Mouse (Mus musculus) forebrain, embryonic 11.5 days (tissue): ENCODE data around the gene Gmppa. TPM values are rescaled to one million over a fixed set of nuclear protein-coding genes. Genes with fewer than 3 reads are reported as not detected.

ENCODE experiments used
- ATAC-seq: fragments of 200-750 bp; cut with Nextera tagmentation; replicated peaks from 2 replicates; pipeline ENCODE4 v1.8.0; 2017; ENCODE audit warnings: moderate TSS enrichment; ENCODE audit not compliant: low FRiP score
- DNase-seq: peaks from one replicate; pipeline ENCODE4 v3.0.0-alpha.2; 2017; ENCODE audit warnings: low spot score
- H3K27ac ChIP-seq: fragments of 300-500 bp; sonication (generic); 2 replicates; pipeline ENCODE4 v1.5.1; 2014; ENCODE audit warnings: low read depth, low read length
- H3K27me3 ChIP-seq: fragments of 300-500 bp; sonication (generic); 2 replicates; pipeline ENCODE4 v1.6.1; 2014; ENCODE audit warnings: mild to moderate bottlenecking, low read length, mixed read lengths; ENCODE audit not compliant: control insufficient read depth, insufficient read depth
- H3K36me3 ChIP-seq: fragments of 300-500 bp; sonication (generic); 2 replicates; pipeline ENCODE4 v1.6.1; 2014; ENCODE audit warnings: mild to moderate bottlenecking, low read length, moderate library complexity, mixed read lengths; ENCODE audit not compliant: control insufficient read depth, insufficient read depth
- H3K4me1 ChIP-seq: fragments of 300-500 bp; sonication (generic); replicated peaks from 2 replicates; pipeline ENCODE4 v1.6.1; 2014; ENCODE audit warnings: low read length, mixed read lengths; ENCODE audit not compliant: control insufficient read depth, insufficient read depth
- H3K4me2 ChIP-seq: fragments of 300-500 bp; sonication (generic); 2 replicates; pipeline ENCODE4 v1.6.1; 2014; ENCODE audit warnings: low read depth, mild to moderate bottlenecking, low read length, moderate library complexity, mixed read lengths; ENCODE audit not compliant: severe bottlenecking
- H3K4me3 ChIP-seq: fragments of 300-500 bp; sonication (generic); 2 replicates; pipeline ENCODE4 v1.5.1; 2014; ENCODE audit warnings: low read depth, low read length
- H3K9ac ChIP-seq: fragments of 300-500 bp; sonication (generic); 2 replicates; pipeline ENCODE4 v1.6.1; 2014; ENCODE audit warnings: low read length
- H3K9me3 ChIP-seq: fragments of 300-500 bp; sonication (generic); 2 replicates; pipeline ENCODE4 v1.6.1; 2016; ENCODE audit warnings: low read length, mixed read lengths; ENCODE audit not compliant: control insufficient read depth
- WGBS: fragments of 180-500 bp; shearing (Covaris S2); extraction: QIAGEN DNeasy Blood & Tissue Kit; methylation state at CpG from one replicate; pipeline ENCODE4 v1.1.7; 2014; 5-methylcytosine and 5-hydroxymethylcytosine counted together
- polyA plus RNA-seq: library from polyadenylated mRNA; unstranded; fragments of >200 nt; fragmentation: Nextera tagmentation; extraction: Ambion mirVana; gene quantifications from 2 replicates; pipeline ENCODE4 v1.2.1, GENCODE M21; 2014

Gmppa gene
- polyA plus RNA-seq, 1 experiment from 2014 or later, result 46.3 TPM

- WGBS, result 3% methylated on average over 19 of the region's 20 CpGs
- ATAC-seq, result no peak
Observed at GRCm38 (mm10) chr1:75446656-75447055, 10.9 kb downstream of the Gmppa start.

GRCm38 (mm10) chr1:75447265-75448051 lies 11.7 kb downstream of the Gmppa start:
- peak overlapping the region; percentile 24 for H3K9ac ChIP-seq
- H3K27me3 ChIP-seq, result peaks cover 51% of the 10 kb centered on the region
- no peaks in the 10 kb centered on the region for H3K36me3 ChIP-seq
- H3K9me3 ChIP-seq, result no peaks in the 10 kb centered on the region
- H3K4me3 ChIP-seq, result no peak overlapping the region
- H3K4me1 ChIP-seq, result peaks cover 57% of the 10 kb centered on the region
- DNase-seq, result peak; percentile 72
- peak overlapping the region; percentile 66 for H3K27ac ChIP-seq
- 3% methylated on average over 10 of the region's 10 CpGs for WGBS
- peak overlapping the region; percentile 24; the same call in 1 of the 2 replicates for H3K4me2 ChIP-seq
- 0 out of 2 replicates have a peak, but pooled peaks have one; percentile 15 for ATAC-seq

More at GRCm38 (mm10) chr1:75446656-75447055, 10.9 kb downstream of the Gmppa start:
- Histone ChIP-seq H3K4me2 (peak overlapping the region; percentile 24; the same call in 1 of the 2 replicates), H3K9me3 (no peaks in the 10 kb centered on the region), H3K9ac (0 out of 2 replicates have a peak overlapping the region, but pooled peaks have one; percentile 7), H3K27me3 (peaks cover 47% of the 10 kb centered on the region), H3K36me3 (no peaks in the 10 kb centered on the region), H3K4me3 (no peak overlapping the region), H3K4me1 (peaks cover 57% of the 10 kb centered on the region), H3K27ac (peak overlapping the region; percentile 21; the same call in 1 of the 2 replicates)
- DNase-seq, result no peak

GRCm38 (mm10) chr1:75448052-75448431 lies 12.3 kb downstream of the Gmppa start:
- DNase-seq (no peak), ATAC-seq (no peak)
- WGBS, result 0% methylated on average over 7 of the region's 7 CpGs
- Histone ChIP-seq H3K4me3 (no peak overlapping the region), H3K9ac (no peak overlapping the region; the same call in 1 of the 2 replicates), H3K27ac (peak overlapping the region; percentile 66; the same call in 1 of the 2 replicates), H3K36me3 (no peaks in the 10 kb centered on the region), H3K27me3 (peaks cover 53% of the 10 kb centered on the region), H3K4me2 (peak overlapping the region; percentile 24; the same call in 1 of the 2 replicates), H3K9me3 (no peaks in the 10 kb centered on the region), H3K4me1 (peaks cover 56% of the 10 kb centered on the region)

- DNase-seq (no peak), ATAC-seq (no peak)
- Histone ChIP-seq H3K36me3 (no peaks in the 10 kb centered on the region), H3K9me3 (no peaks in the 10 kb centered on the region), H3K27me3 (peaks cover 53% of the 10 kb centered on the region), H3K4me1 (peaks cover 48% of the 10 kb centered on the region), H3K4me3 (no peak overlapping the region), H3K9ac (no peak overlapping the region), H3K27ac (no peak overlapping the region), H3K4me2 (no peak overlapping the region)
- WGBS, result 2% methylated on average over 13 of the region's 14 CpGs
Observed at GRCm38 (mm10) chr1:75448937-75449336, 13.2 kb downstream of the Gmppa start.

GRCm38 (mm10) chr1:75449377-75450135 lies 13.8 kb downstream of the Gmppa start:
- H3K36me3 ChIP-seq, result no peaks in the 10 kb centered on the region
- ATAC-seq, result no peak
- peak overlapping the region; percentile 48 for H3K4me2 ChIP-seq
- no peak for DNase-seq
- peaks cover 53% of the 10 kb centered on the region for H3K27me3 ChIP-seq
- 2% methylated on average over 8 of the region's 8 CpGs for WGBS
- H3K4me1 ChIP-seq, result peaks cover 44% of the 10 kb centered on the region
- H3K9ac ChIP-seq, result no peak overlapping the region
- H3K9me3 ChIP-seq, result no peaks in the 10 kb centered on the region
- no peak overlapping the region for H3K4me3 ChIP-seq
- no peak overlapping the region for H3K27ac ChIP-seq

- H3K4me2 ChIP-seq, result peak within 1 kb of the TSS; percentile 48
- peak within 1 kb of the TSS; percentile 21 for H3K4me3 ChIP-seq
- peaks cover 50% of the 10 kb centered on the region for H3K27me3 ChIP-seq
- 1% methylated on average over 35 of the region's 35 CpGs for WGBS
- H3K36me3 ChIP-seq, result no peaks in the 10 kb centered on the region
- DNase-seq (no peak), ATAC-seq (no peak)
- H3K9me3 ChIP-seq, result no peaks in the 10 kb centered on the region
- H3K9ac ChIP-seq, result peak within 1 kb of the TSS; percentile 23
- peaks cover 41% of the 10 kb centered on the region for H3K4me1 ChIP-seq
- no peak within 1 kb of the TSS for H3K27ac ChIP-seq
Observed at GRCm38 (mm10) chr1:75450314-75451005, 14.7 kb downstream of the Gmppa start, which contains the start of gene Asic4. Gene Asic4, plus strand, starts transcription at chr1:75450436.

GRCm38 (mm10) chr1:75451900-75452299 lies 16.2 kb downstream of the Gmppa start:
- Histone ChIP-seq H3K4me2 (no peak overlapping the region), H3K27ac (no peak overlapping the region)

GRCm38 (mm10) chr1:75455433-75455832 lies 19.7 kb downstream of the Gmppa start:
- Histone ChIP-seq H3K4me3 (no peak overlapping the region), H3K9ac (no peak overlapping the region), H3K4me2 (no peak overlapping the region), H3K27me3 (peaks cover 34% of the 10 kb centered on the region), H3K36me3 (no peaks in the 10 kb centered on the region), H3K4me1 (peaks cover 23% of the 10 kb centered on the region), H3K9me3 (no peaks in the 10 kb centered on the region), H3K27ac (no peak overlapping the region)
- WGBS, result 73% methylated on average over 3 of the region's 3 CpGs
- DNase-seq (no peak), ATAC-seq (no peak)

More at GRCm38 (mm10) chr1:75451900-75452299, 16.2 kb downstream of the Gmppa start:
- Histone ChIP-seq H3K9me3 (no peaks in the 10 kb centered on the region), H3K4me1 (peaks cover 45% of the 10 kb centered on the region), H3K27me3 (peaks cover 56% of the 10 kb centered on the region), H3K36me3 (no peaks in the 10 kb centered on the region), H3K4me3 (no peak overlapping the region), H3K9ac (no peak overlapping the region)
- ATAC-seq, result no peak
- DNase-seq, result no peak
- WGBS, result 73% methylated on average over 5 of the region's 5 CpGs
